Mouse (Mus musculus) E14TG2a.4 (cell line): Measurements from ENCODE around the gene Abce1.

Experiments used
- CTCF ChIP-seq: conservative IDR thresholded peaks from 2 replicates; pipeline ENCODE4 v1.5.1; 2014; ENCODE audit warnings: low read length
- NANOG ChIP-seq: IDR thresholded peaks from 2 replicates; pipeline ENCODE4 v1.6.1; 2014; ENCODE audit warnings: borderline replicate concordance, low read length, mixed read lengths

- TF ChIP-seq CTCF = no peak
- no peak for TF ChIP-seq NANOG
Measured at GRCm38 (mm10) chr8:79723308-79723707, 11.8 kb upstream of the Abce1 start.
